Mouse (Mus musculus): ENCODE results near the gene Mto1.

- TF ChIP-seq CTCF (IDR thresholded peaks at IDR 0.05; ENCODE audit: low read depth) (no peak), EP300 (optimal IDR thresholded peaks at IDR 0.05) (no peak)
Observed at GRCm38 (mm10) chr9:78488890-78489420, 40.9 kb downstream of the Mto1 start, which contains the start of gene Eef1a1.
